In genomic region chr14:20886266-20886665, GRCm38 (mm10) we compare ENCODE assay signal across 7 mouse cellular contexts. TPM values are rescaled to one million over a fixed set of nuclear protein-coding genes. Genes with fewer than 3 reads are reported as not detected.
DNase-seq lines count a peak whose midpoint lies in the region; ATAC-seq and TF ChIP-seq lines count a peak whose summit lies in the region.

No protein-coding gene starts in this region.

- peaks cover 0 to 25% of the 10 kb centered on the region in 2 experiments; a peak in 2 of 4 replicates for H3K36me3 ChIP-seq in MEL (ENCODE audit: control insufficient read depth in 1 of 2, insufficient read depth in 2 of 2, low read length in 2 of 2)

- peak overlapping the region; percentile 43 for H3K9ac ChIP-seq in MEL (ENCODE audit: control insufficient read depth, low read depth, low read length, poor library complexity, severe bottlenecking)

- peak overlapping the region; percentile 27 to 33 for H3K4me3 ChIP-seq in MEL (ENCODE audit: control insufficient read depth in 1 of 2, insufficient read depth in 1 of 2, low read depth in 2 of 2, low read length in 2 of 2)

- 0 out of 2 replicates have a peak, but pooled peaks have one; percentile 3 for TF ChIP-seq RAD21 in MEL (IDR thresholded peaks at IDR 0.05; ENCODE audit: low read depth, low read length)

- H3K79me2 ChIP-seq in MEL (ENCODE audit: control insufficient read depth, insufficient read depth, low read length, poor library complexity): no peaks in the 10 kb centered on the region

- H3K4me1 ChIP-seq in MEL (ENCODE audit: control insufficient read depth in 1 of 2, insufficient read depth in 2 of 2, low read length in 2 of 2): peaks cover 16 to 27% of the 10 kb centered on the region in 2 experiments

- H3K27ac ChIP-seq in MEL (ENCODE audit: control insufficient read depth, low read depth, low read length): peak overlapping the region; percentile 91

- no peaks in the 10 kb centered on the region for H3K9me3 ChIP-seq in MEL (replicated peaks; ENCODE audit: insufficient read depth, low read length)

- peak; percentile 49 for DNase-seq in layer of hippocampus, adult 11-12 months (ENCODE audit: low spot score)
- no peak for DNase-seq in layer of hippocampus, postnatal 36 days
- peak; percentile 69 for DNase-seq in MEL (ENCODE audit: low read depth, low spot score)
- peak; percentile 13 to 64 for DNase-seq in layer of hippocampus, postnatal 25 days (ENCODE audit: extremely low spot score in 1 of 2, low spot score in 1 of 2)
- DNase-seq in naive thymus-derived CD4-positive, alpha-beta T cell, adult 2 months (ENCODE audit: low read depth): peak; percentile 77
- peak; percentile 79 for DNase-seq in thymus, postnatal 36 days

- TF ChIP-seq POLR2A in MEL (IDR thresholded peaks at IDR 0.05; ENCODE audit: control insufficient read depth in 1 of 2, insufficient read depth in 1 of 2, low read depth in 1 of 2, low read length in 2 of 2, poor library complexity in 1 of 2): no peak

- no peaks in the 10 kb centered on the region for H3K27me3 ChIP-seq in MEL (ENCODE audit: control insufficient read depth in 1 of 2, insufficient read depth in 2 of 2, low read length in 2 of 2)

- peak; percentile 31; the same call in 1 of the 2 replicates for ATAC-seq in common myeloid progenitor, adult 5-6 weeks (replicated peaks; ENCODE audit: low read depth, poor library complexity, severe bottlenecking)

- TF ChIP-seq EP300 in MEL (IDR thresholded peaks at IDR 0.05; ENCODE audit: low read depth in 1 of 2, low read length in 2 of 2): no peak

- peak; percentile 47 to 59 (median 48) for TF ChIP-seq CTCF in MEL (IDR thresholded peaks at IDR 0.05 in 2 of 3, conservative IDR thresholded peaks at IDR 0.05 in 1 of 3; ENCODE audit: control insufficient read depth in 1 of 3, insufficient read depth in 1 of 3, low read depth in 2 of 3, low read length in 3 of 3, poor library complexity in 1 of 3, severe bottlenecking in 1 of 3)

TF ChIP-seq in MEL, 35 proteins besides CTCF, POLR2A, EP300 and RAD21:
- TF ChIP-seq NRF1 (IDR thresholded peaks at IDR 0.05; ENCODE audit: insufficient read depth, low read depth, low read length, poor library complexity, severe bottlenecking): no peak
- TF ChIP-seq MAFK (IDR thresholded peaks at IDR 0.05; ENCODE audit: borderline replicate concordance, low read depth, low read length): no peak
- peak; percentile 37; the same call in 1 of the 2 replicates for TF ChIP-seq MXI1 (IDR thresholded peaks at IDR 0.05; ENCODE audit: low read depth, low read length)
- TF ChIP-seq HCFC1 (IDR thresholded peaks at IDR 0.05; ENCODE audit: low read depth, low read length): no peak
- no peak for TF ChIP-seq GABPA (IDR thresholded peaks at IDR 0.05; ENCODE audit: low read depth, low read length)
- TF ChIP-seq ETS1 (IDR thresholded peaks at IDR 0.05; ENCODE audit: low read depth, low read length): no peak
- TF ChIP-seq TAL1 (IDR thresholded peaks at IDR 0.05; ENCODE audit: low read length): no peak
- TF ChIP-seq USF1 (IDR thresholded peaks at IDR 0.05; ENCODE audit: low read depth, low read length): no peak
- TF ChIP-seq USF2 (IDR thresholded peaks at IDR 0.05; ENCODE audit: borderline replicate concordance in 1 of 2, insufficient read depth in 1 of 2, low read depth in 1 of 2, low read length in 2 of 2): no peak
- TF ChIP-seq MAZ (IDR thresholded peaks at IDR 0.05; ENCODE audit: low read depth, low read length): no peak
- TF ChIP-seq ZC3H11A (IDR thresholded peaks at IDR 0.05; ENCODE audit: low read depth, low read length): no peak
- TF ChIP-seq JUND (IDR thresholded peaks at IDR 0.05; ENCODE audit: low read depth, low read length): no peak
- TF ChIP-seq POLR2AphosphoS2 (IDR thresholded peaks at IDR 0.05; ENCODE audit: low read length): no peak
- TF ChIP-seq SMC3 (IDR thresholded peaks at IDR 0.05; ENCODE audit: low read depth, low read length): peak; percentile 27; the same call in 1 of the 2 replicates
- no peak for TF ChIP-seq NELFE (IDR thresholded peaks at IDR 0.05; ENCODE audit: low read depth, low read length)
- no peak for TF ChIP-seq ELF1 (IDR thresholded peaks at IDR 0.05; ENCODE audit: low read depth, low read length)
- no peak for TF ChIP-seq TCF12 (IDR thresholded peaks at IDR 0.05; ENCODE audit: low read depth, low read length)
- TF ChIP-seq MAX (IDR thresholded peaks at IDR 0.05; ENCODE audit: low read length): no peak
- TF ChIP-seq GATA1 (IDR thresholded peaks at IDR 0.05; ENCODE audit: low read depth, low read length): no peak
- TF ChIP-seq UBTF (IDR thresholded peaks at IDR 0.05; ENCODE audit: borderline replicate concordance, insufficient read depth, low read depth, low read length): no peak
- TF ChIP-seq MYC (IDR thresholded peaks at IDR 0.05; ENCODE audit: low read depth, low read length): no peak
- TF ChIP-seq POLR2AphosphoS5 (IDR thresholded peaks at IDR 0.05; ENCODE audit: borderline replicate concordance, low read depth, low read length): no peak
- no peak for TF ChIP-seq ZNF384 (IDR thresholded peaks at IDR 0.05; ENCODE audit: low read depth, low read length)
- TF ChIP-seq SIN3A (IDR thresholded peaks at IDR 0.05; ENCODE audit: low read length): peak; percentile 33; the same call in 1 of the 2 replicates
- no peak for TF ChIP-seq CHD1 (IDR thresholded peaks at IDR 0.05; ENCODE audit: low read depth, low read length)
- TF ChIP-seq ZMIZ1 (IDR thresholded peaks at IDR 0.05; ENCODE audit: low read depth, low read length): no peak
TF ChIP-seq in MEL: peak in this region for 3.

RNA-seq across cellular contexts. Expression of gene Vcl, which starts 42.9 kb away (rescaled TPM):
- total RNA-seq in layer of hippocampus, postnatal 36 days (2021): 10 to 100 TPM; 30.5 to 36.1 TPM
- total RNA-seq in MEL (2012; rRNA removed): 11.7 and 14.7 TPM in 2 replicates
- 10 to 100 TPM in 1 of 2 experiments, not detected in 1; 30.3 TPM for polyA plus RNA-seq in MEL (2012; ENCODE audit: insufficient read depth in 1 of 2, insufficient read length in 2 of 2, low read depth in 1 of 2, low replicate concordance in 2 of 2, missing spikeins in 1 of 2)
- 38.3 and 46.9 TPM in 2 replicates for total RNA-seq in common myeloid progenitor, adult 5-6 weeks (2017)
- total RNA-seq in layer of hippocampus, postnatal 25 days (2021): 10 to 100 TPM; 30.9 to 31.1 TPM

RNA-seq across cellular contexts. Expression of gene Plau, which starts 49.8 kb away (rescaled TPM):
- 1 to 10 TPM; 4.2 to 4.3 TPM for total RNA-seq in layer of hippocampus, postnatal 36 days (2021)
- total RNA-seq in MEL (2012; rRNA removed): not detected in 2 replicates
- under 1 TPM in 1 of 2 experiments, not detected in 1; 0.04 TPM for polyA plus RNA-seq in MEL (2012; ENCODE audit: insufficient read depth in 1 of 2, insufficient read length in 2 of 2, low read depth in 1 of 2, low replicate concordance in 2 of 2, missing spikeins in 1 of 2)
- 0.92 and 1.6 TPM in 2 replicates for total RNA-seq in common myeloid progenitor, adult 5-6 weeks (2017)
- total RNA-seq in layer of hippocampus, postnatal 25 days (2021): 1 to 10 TPM; 3.5 to 4.0 TPM

Comparison
In these comparisons a context has a peak if more than half of its experiments do, and no peak if none do; other contexts are left out.
1. DNase-seq: peak in layer of hippocampus, adult 11-12 months (single experiment), MEL (single experiment), layer of hippocampus, postnatal 25 days (2 of 2), naive thymus-derived CD4-positive, alpha-beta T cell, adult 2 months (single experiment) and thymus, postnatal 36 days (2 of 2); none in layer of hippocampus, postnatal 36 days (0 of 2).